In genomic region chr1:163736441-163737238, GRCm38 (mm10) we compare ENCODE assay signal across 18 mouse cellular contexts. TPM values are rescaled to one million over a fixed set of nuclear protein-coding genes. Genes with fewer than 3 reads are reported as not detected.
A peak's percentile ranks its signal among the peaks of the same experiment; 100 is the strongest.
DNase-seq lines count a peak whose midpoint lies in the region; ATAC-seq lines count a peak whose summit lies in the region.
"Had no signal": no experiment of that assay in that cellular context is flagged by ENCODE, and none has a peak within 500 bp of the region (broad histone marks: within the 10 kb centered on the region; RNA-seq: fewer than 3 reads in every experiment).

No protein-coding gene starts in this region.

- H3K9me3 ChIP-seq in kidney, embryonic 16.5 days (ENCODE audit: low read length), result peaks cover 6% of the 10 kb centered on the region; the same call in 1 of the 2 replicates
- peaks cover 10% of the 10 kb centered on the region; the same call in 1 of the 2 replicates for H3K9me3 ChIP-seq in limb, embryonic 13.5 days
- no peaks in the 10 kb centered on the region for H3K9me3 ChIP-seq in limb, embryonic 10.5 days (replicated peaks)
- no peaks in the 10 kb centered on the region for H3K9me3 ChIP-seq in limb, embryonic 15.5 days
- peaks cover 3% of the 10 kb centered on the region; the same call in 1 of the 2 replicates for H3K9me3 ChIP-seq in neural tube, embryonic 15.5 days (replicated peaks)
- no peaks in the 10 kb centered on the region; the same call in 1 of the 2 replicates for H3K9me3 ChIP-seq in heart, embryonic 11.5 days (replicated peaks; ENCODE audit: control insufficient read depth, low read length)
- H3K9me3 ChIP-seq: forebrain, embryonic 15.5 days; heart, embryonic 15.5 days; hindbrain, embryonic 10.5 days had no signal

- no peaks in the 10 kb centered on the region for H3K36me3 ChIP-seq in kidney, embryonic 16.5 days (ENCODE audit: insufficient read depth, low read length)
- H3K36me3 ChIP-seq in limb, embryonic 13.5 days, result no peaks in the 10 kb centered on the region
- no peaks in the 10 kb centered on the region for H3K36me3 ChIP-seq in limb, embryonic 10.5 days
- H3K36me3 ChIP-seq in limb, embryonic 15.5 days, result no peaks in the 10 kb centered on the region
- no peaks in the 10 kb centered on the region for H3K36me3 ChIP-seq in neural tube, embryonic 15.5 days
- no peaks in the 10 kb centered on the region for H3K36me3 ChIP-seq in heart, embryonic 11.5 days (ENCODE audit: control insufficient read depth, insufficient read depth, low read length)
- H3K36me3 ChIP-seq: forebrain, embryonic 15.5 days; heart, embryonic 15.5 days; hindbrain, embryonic 10.5 days had no signal

- ATAC-seq in kidney, embryonic 16.5 days (ENCODE audit: low FRiP score, low TSS enrichment), result peak; percentile 49; the same call in 1 of the 2 replicates
- ATAC-seq in limb, embryonic 13.5 days (ENCODE audit: low FRiP score, low read depth), result peak; percentile 74
- peak; percentile 61; the same call in 1 of the 2 replicates for ATAC-seq in limb, embryonic 15.5 days (ENCODE audit: insufficient number of reproducible peaks, low FRiP score, low TSS enrichment, low read depth)
- ATAC-seq in neural tube, embryonic 15.5 days (ENCODE audit: low FRiP score), result peak; percentile 11; the same call in 1 of the 2 replicates
- no peak for ATAC-seq in heart, embryonic 11.5 days (replicated peaks; ENCODE audit: insufficient number of reproducible peaks, low FRiP score, low TSS enrichment)
- ATAC-seq: forebrain, embryonic 15.5 days had no signal

- H3K27ac ChIP-seq in kidney, embryonic 16.5 days (ENCODE audit: low read length), result no peak overlapping the region
- no peak overlapping the region for H3K27ac ChIP-seq in limb, embryonic 13.5 days
- no peak overlapping the region for H3K27ac ChIP-seq in limb, embryonic 10.5 days
- H3K27ac ChIP-seq in limb, embryonic 15.5 days, result no peak overlapping the region
- no peak overlapping the region for H3K27ac ChIP-seq in neural tube, embryonic 15.5 days (replicated peaks)
- no peak overlapping the region for H3K27ac ChIP-seq in heart, embryonic 11.5 days (ENCODE audit: low read depth, low read length)
- H3K27ac ChIP-seq: forebrain, embryonic 15.5 days; heart, embryonic 15.5 days; hindbrain, embryonic 10.5 days; hindbrain, embryonic 14.5 days had no signal

- 53% methylated on average over 10 of the region's 10 CpGs for WGBS in kidney, embryonic 16.5 days
- WGBS in limb, embryonic 13.5 days, result 55% methylated on average over 10 of the region's 10 CpGs
- 83% methylated on average over 10 of the region's 10 CpGs for WGBS in limb, embryonic 10.5 days
- 47% methylated on average over 10 of the region's 10 CpGs for WGBS in limb, embryonic 15.5 days
- WGBS in neural tube, embryonic 15.5 days, result 57% methylated on average over 10 of the region's 10 CpGs
- 76% methylated on average over 10 of the region's 10 CpGs for WGBS in heart, embryonic 11.5 days (ENCODE audit: insufficient replicate concordance)

- no peak overlapping the region for H3K9ac ChIP-seq in kidney, embryonic 16.5 days (replicated peaks; ENCODE audit: low read length)
- no peak overlapping the region for H3K9ac ChIP-seq in limb, embryonic 13.5 days
- H3K9ac ChIP-seq in limb, embryonic 15.5 days, result no peak overlapping the region
- H3K9ac ChIP-seq in neural tube, embryonic 15.5 days (replicated peaks), result no peak overlapping the region
- no peak overlapping the region for H3K9ac ChIP-seq in heart, embryonic 11.5 days (ENCODE audit: low read depth, low read length)
- H3K9ac ChIP-seq: forebrain, embryonic 15.5 days; heart, embryonic 15.5 days; hindbrain, embryonic 14.5 days had no signal

- DNase-seq in kidney, adult 8-10 months, result no peak
- no peak for DNase-seq in limb, embryonic 10.5 days (ENCODE audit: low spot score)
- DNase-seq: adrenal gland, adult 2 months; adrenal gland, postnatal 25 days; cerebellum, adult 2 months; cerebellum, postnatal 10 days; gastrocnemius, postnatal 36 days; heart, adult 11 months; heart, postnatal 14 days had no signal

- no peaks in the 10 kb centered on the region for H3K27me3 ChIP-seq in kidney, embryonic 16.5 days (ENCODE audit: insufficient read depth, low read length)
- H3K27me3 ChIP-seq in limb, embryonic 13.5 days, result peaks cover 26% of the 10 kb centered on the region
- H3K27me3 ChIP-seq in limb, embryonic 10.5 days (ENCODE audit: low read depth, poor library complexity, severe bottlenecking), result no peaks in the 10 kb centered on the region
- H3K27me3 ChIP-seq in limb, embryonic 15.5 days, result no peaks in the 10 kb centered on the region
- no peaks in the 10 kb centered on the region for H3K27me3 ChIP-seq in neural tube, embryonic 15.5 days (replicated peaks)
- no peaks in the 10 kb centered on the region for H3K27me3 ChIP-seq in heart, embryonic 11.5 days (ENCODE audit: control insufficient read depth, insufficient read depth, low read length)
- H3K27me3 ChIP-seq: forebrain, embryonic 15.5 days; heart, embryonic 15.5 days had no signal

- H3K4me1 ChIP-seq in kidney, embryonic 16.5 days (ENCODE audit: insufficient read depth, low read length), result no peaks in the 10 kb centered on the region
- H3K4me1 ChIP-seq in limb, embryonic 13.5 days, result peaks cover 12% of the 10 kb centered on the region
- 0 out of 2 replicates have a peak, but pooled peaks cover 9% of the 10 kb centered on the region for H3K4me1 ChIP-seq in limb, embryonic 10.5 days
- H3K4me1 ChIP-seq in limb, embryonic 15.5 days, result peaks cover 8% of the 10 kb centered on the region; the same call in 1 of the 2 replicates
- no peaks in the 10 kb centered on the region; the same call in 1 of the 2 replicates for H3K4me1 ChIP-seq in neural tube, embryonic 15.5 days
- no peaks in the 10 kb centered on the region for H3K4me1 ChIP-seq in heart, embryonic 11.5 days (ENCODE audit: control insufficient read depth, insufficient read depth, low read length)
- H3K4me1 ChIP-seq: forebrain, embryonic 15.5 days; heart, embryonic 15.5 days; hindbrain, embryonic 10.5 days had no signal

- no peak overlapping the region for H3K4me2 ChIP-seq in kidney, embryonic 16.5 days (replicated peaks; ENCODE audit: low read depth, low read length)
- H3K4me2 ChIP-seq in limb, embryonic 13.5 days (replicated peaks), result no peak overlapping the region
- no peak overlapping the region for H3K4me2 ChIP-seq in limb, embryonic 15.5 days
- no peak overlapping the region for H3K4me2 ChIP-seq in neural tube, embryonic 15.5 days
- H3K4me2 ChIP-seq in heart, embryonic 11.5 days, result no peak overlapping the region
- H3K4me2 ChIP-seq: forebrain, embryonic 15.5 days; heart, embryonic 15.5 days; hindbrain, embryonic 14.5 days had no signal

- H3K4me3 ChIP-seq in kidney, embryonic 16.5 days (ENCODE audit: low read length), result no peak overlapping the region
- H3K4me3 ChIP-seq in limb, embryonic 13.5 days, result no peak overlapping the region
- H3K4me3 ChIP-seq in limb, embryonic 10.5 days, result no peak overlapping the region
- no peak overlapping the region for H3K4me3 ChIP-seq in limb, embryonic 15.5 days
- no peak overlapping the region for H3K4me3 ChIP-seq in neural tube, embryonic 15.5 days (replicated peaks)
- no peak overlapping the region for H3K4me3 ChIP-seq in heart, embryonic 11.5 days (ENCODE audit: low read depth, low read length)
- H3K4me3 ChIP-seq: forebrain, embryonic 15.5 days; heart, embryonic 15.5 days; hindbrain, embryonic 10.5 days had no signal

RNA-seq across cellular contexts. Expression of gene Mettl11b, which starts 11.6 kb away (rescaled TPM):
- 0.13 and 0.25 TPM in 2 replicates for polyA plus RNA-seq in kidney, embryonic 16.5 days (2015; fragmentation: Nextera tagmentation; extraction: Ambion mirVana)
- 0.18 TPM in 1 of 2 replicates, not detected in the other for polyA plus RNA-seq in limb, embryonic 13.5 days (2015; fragmentation: Nextera tagmentation; extraction: Ambion mirVana)
- polyA plus RNA-seq in limb, embryonic 10.5 days (2016; fragmentation: Nextera tagmentation; extraction: Ambion mirVana), result 0.08 TPM in 1 of 2 replicates, not detected in the other
- 0.15 and 1.6 TPM in 2 replicates for polyA plus RNA-seq in limb, embryonic 15.5 days (2015; fragmentation: Nextera tagmentation; extraction: Ambion mirVana)
- 0.12 TPM in 1 of 2 replicates, not detected in the other for polyA plus RNA-seq in neural tube, embryonic 15.5 days (2015; fragmentation: Nextera tagmentation; extraction: Ambion mirVana)
- polyA plus RNA-seq in heart, embryonic 11.5 days (2014; fragmentation: Nextera tagmentation; extraction: Ambion mirVana), result 0.09 TPM in 1 of 2 replicates, not detected in the other
- polyA plus RNA-seq: adrenal gland, adult 2 months; hindbrain, embryonic 14.5 days had no signal

RNA-seq across cellular contexts. Expression of gene Kifap3, which starts 42.7 kb away (rescaled TPM):
- 29.5 and 30.6 TPM in 2 replicates for polyA plus RNA-seq in kidney, embryonic 16.5 days (2015; fragmentation: Nextera tagmentation; extraction: Ambion mirVana)
- 50.0 and 50.6 TPM in 2 replicates for polyA plus RNA-seq in limb, embryonic 13.5 days (2015; fragmentation: Nextera tagmentation; extraction: Ambion mirVana)
- polyA plus RNA-seq in limb, embryonic 10.5 days (2016; fragmentation: Nextera tagmentation; extraction: Ambion mirVana), result 28.0 and 39.7 TPM in 2 replicates
- 35.8 and 37.5 TPM in 2 replicates for polyA plus RNA-seq in limb, embryonic 15.5 days (2015; fragmentation: Nextera tagmentation; extraction: Ambion mirVana)
- polyA plus RNA-seq in neural tube, embryonic 15.5 days (2015; fragmentation: Nextera tagmentation; extraction: Ambion mirVana), result 112 and 131 TPM in 2 replicates
- polyA plus RNA-seq in heart, embryonic 11.5 days (2014; fragmentation: Nextera tagmentation; extraction: Ambion mirVana), result 29.3 and 32.5 TPM in 2 replicates
